Mouse (Mus musculus) embryonic fibroblast, embryonic 13.5 days (primary cell): ENCODE results near the gene Cux2.

ENCODE experiments used
- CTCF ChIP-seq: IDR thresholded peaks from 2 replicates; pipeline ENCODE4 v1.5.1; 2011; ENCODE audit warnings: mild to moderate bottlenecking, control low read depth, low read length, moderate library complexity, borderline replicate concordance; ENCODE audit not compliant: insufficient read depth
- POLR2A ChIP-seq: IDR thresholded peaks from 2 replicates; pipeline ENCODE4 v1.6.1; 2011; ENCODE audit warnings: low read depth, mild to moderate bottlenecking, control low read depth, low read length, moderate library complexity

- TF ChIP-seq CTCF: no peak
- TF ChIP-seq POLR2A: no peak
Observed at GRCm38 (mm10) chr5:121948302-121949049, 101.4 kb downstream of the Cux2 start.
